Mouse (Mus musculus) thymus, adult 2 months (tissue): ENCODE measurements around the gene Grm4. TPM values are rescaled to one million over a fixed set of nuclear protein-coding genes. Genes with fewer than 3 reads are reported as not detected.

Experiments used
- DNase-seq: peaks from one replicate; pipeline ENCODE4 v3.0.0; 2021
- H3K27ac ChIP-seq: fragments of 200-500 bp; 2 replicates; pipeline ENCODE4 v1.5.1; 2012; ENCODE audit warnings: low read length, control low read depth; ENCODE audit not compliant: control insufficient read depth, insufficient read depth
- H3K27me3 ChIP-seq: fragments of 200-500 bp; 2 replicates; pipeline ENCODE4 v1.6.1; 2012; ENCODE audit warnings: mild to moderate bottlenecking, low read length, moderate library complexity, mixed read lengths; ENCODE audit not compliant: control insufficient read depth, insufficient read depth
- H3K36me3 ChIP-seq: fragments of 200-500 bp; 2 replicates; pipeline ENCODE4 v1.6.1; 2012; ENCODE audit warnings: mild to moderate bottlenecking, low read length, moderate library complexity; ENCODE audit not compliant: control insufficient read depth, insufficient read depth
- H3K4me1 ChIP-seq: fragments of 200-500 bp; replicated peaks from 2 replicates; pipeline ENCODE4 v1.6.1; 2012; ENCODE audit warnings: low read length; ENCODE audit not compliant: control insufficient read depth, insufficient read depth
- H3K4me3 ChIP-seq: fragments of 200-500 bp; 2 replicates; pipeline ENCODE4 v1.5.1; 2012; ENCODE audit warnings: mild to moderate bottlenecking, low read length, control low read depth, moderate library complexity; ENCODE audit not compliant: control insufficient read depth, insufficient read depth
- CTCF ChIP-seq: fragments of 200-500 bp; IDR thresholded peaks from 2 replicates; pipeline ENCODE4 v1.5.1; 2012; ENCODE audit warnings: mild to moderate bottlenecking, control low read depth, low read length, moderate library complexity, borderline replicate concordance; ENCODE audit not compliant: control insufficient read depth, poor library complexity, insufficient read depth; ENCODE audit errors: extremely low read depth
- POLR2A ChIP-seq: fragments of 200-500 bp; IDR thresholded peaks from 2 replicates; pipeline ENCODE4 v1.6.1; 2012; ENCODE audit warnings: mild to moderate bottlenecking, low read length, control low read depth, moderate library complexity; ENCODE audit not compliant: control insufficient read depth, poor library complexity, insufficient read depth; ENCODE audit errors: extremely low read depth
- WGBS: fragments of 180-500 bp; shearing (Covaris S2); methylation state at CpG from one replicate; pipeline ENCODE4 v1.1.7; 2018; 5-methylcytosine and 5-hydroxymethylcytosine counted together
- polyA plus RNA-seq: library from polyadenylated mRNA; depleted of rRNA; stranded (reverse); fragments of >200 nt; gene quantifications from 2 replicates; pipeline ENCODE4 v1.2.3, GENCODE M21; 2012

Grm4 gene
- polyA plus RNA-seq, 1 experiment, result 1.5 TPM

DNA sequence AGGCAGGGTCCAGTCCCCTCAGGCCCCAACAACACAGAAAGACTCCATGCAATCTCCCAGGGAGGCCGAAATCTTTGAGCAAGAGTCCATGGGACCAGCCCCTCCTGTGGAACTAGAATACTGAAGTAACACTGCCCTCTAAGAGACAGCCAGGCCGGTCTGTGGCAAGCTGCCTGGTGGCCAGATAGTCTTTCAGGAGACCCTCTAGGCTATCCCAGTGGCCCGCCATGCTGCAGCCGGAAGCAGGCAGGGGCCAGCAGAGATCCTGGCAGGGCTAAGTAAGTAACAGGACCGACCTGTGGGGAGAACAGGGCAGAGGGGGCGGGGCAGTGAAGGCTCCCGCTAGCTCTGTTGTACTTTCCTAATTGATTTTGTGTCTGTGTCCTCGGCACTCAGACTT lies 27.2 kb downstream of the Grm4 start:
- WGBS, result 92% methylated on average over 8 of the region's 8 CpGs
- Histone ChIP-seq H3K27me3 (no peaks in the 10 kb centered on the region), H3K4me1 (peaks cover 4% of the 10 kb centered on the region; the same call in 1 of the 2 replicates), H3K36me3 (no peaks in the 10 kb centered on the region), H3K27ac (no peak overlapping the region), H3K4me3 (no peak overlapping the region)
- TF ChIP-seq CTCF, result no peak
- TF ChIP-seq POLR2A, result no peak
- no peak for DNase-seq

DNA sequence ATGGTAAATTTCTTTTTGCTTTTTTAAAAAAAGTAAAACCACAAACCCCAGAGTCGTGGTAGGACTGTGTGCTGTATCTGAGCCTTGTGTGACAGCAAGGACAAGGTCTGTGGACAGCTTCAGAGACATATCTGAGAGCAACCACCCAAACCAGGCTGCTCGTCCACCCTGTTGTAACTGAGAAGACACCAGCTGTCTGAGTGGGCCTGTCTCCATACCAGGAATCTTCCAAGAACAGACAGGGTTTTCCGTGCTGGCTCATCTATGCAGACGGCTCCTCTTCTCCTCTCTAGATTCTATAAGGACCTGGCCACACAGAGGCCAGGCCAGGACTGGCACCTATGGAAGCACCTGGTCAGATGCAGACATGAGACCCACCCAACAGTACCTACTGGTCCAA lies 27.8 kb downstream of the Grm4 start:
- no peak for TF ChIP-seq POLR2A
- TF ChIP-seq CTCF, result no peak
- 62% methylated on average over 4 of the region's 4 CpGs for WGBS
- H3K36me3 ChIP-seq, result no peaks in the 10 kb centered on the region
- H3K27me3 ChIP-seq, result no peaks in the 10 kb centered on the region
- H3K4me1 ChIP-seq, result no peaks in the 10 kb centered on the region; the same call in 1 of the 2 replicates
- no peak overlapping the region for H3K4me3 ChIP-seq
- H3K27ac ChIP-seq, result no peak overlapping the region
- DNase-seq, result no peak

DNA sequence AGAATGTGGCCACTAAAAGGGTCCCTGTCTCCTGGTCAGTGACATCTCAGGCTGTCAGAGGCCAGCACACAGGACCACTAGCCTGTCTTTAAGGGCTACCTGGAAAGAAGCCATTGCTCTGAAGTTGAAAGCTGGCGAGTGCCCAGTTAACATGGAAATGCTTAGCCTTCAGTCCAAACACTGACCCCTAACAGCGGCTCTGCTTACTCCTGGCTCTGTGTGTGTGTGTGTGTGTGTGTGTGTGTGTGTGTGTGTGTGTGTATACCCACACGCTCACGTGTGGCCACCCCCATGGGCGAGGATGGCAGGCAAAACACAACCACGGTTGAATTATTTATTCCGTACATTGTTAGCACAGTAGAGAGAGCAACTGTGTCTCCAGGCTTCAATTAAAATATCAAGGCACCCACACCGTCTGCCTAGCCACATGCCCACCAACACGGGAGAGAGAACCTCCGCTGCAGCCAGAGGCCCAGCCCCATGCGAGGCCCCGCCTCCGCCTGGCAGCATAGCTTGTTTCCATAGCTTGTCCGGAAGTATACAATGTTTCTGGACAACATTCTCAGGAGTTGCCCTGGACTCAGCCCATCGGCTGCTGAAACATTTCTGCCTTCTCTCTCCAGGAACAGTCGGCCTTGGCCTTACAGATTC lies 32.9 kb downstream of the Grm4 start:
- TF ChIP-seq CTCF (no peak), POLR2A (no peak)
- H3K36me3 ChIP-seq, result no peaks in the 10 kb centered on the region
- H3K4me1 ChIP-seq, result no peaks in the 10 kb centered on the region
- H3K27ac ChIP-seq, result no peak overlapping the region
- no peak overlapping the region for H3K4me3 ChIP-seq
- no peak for DNase-seq
- WGBS, result 88% methylated on average over 16 of the region's 16 CpGs
- no peaks in the 10 kb centered on the region for H3K27me3 ChIP-seq

DNA sequence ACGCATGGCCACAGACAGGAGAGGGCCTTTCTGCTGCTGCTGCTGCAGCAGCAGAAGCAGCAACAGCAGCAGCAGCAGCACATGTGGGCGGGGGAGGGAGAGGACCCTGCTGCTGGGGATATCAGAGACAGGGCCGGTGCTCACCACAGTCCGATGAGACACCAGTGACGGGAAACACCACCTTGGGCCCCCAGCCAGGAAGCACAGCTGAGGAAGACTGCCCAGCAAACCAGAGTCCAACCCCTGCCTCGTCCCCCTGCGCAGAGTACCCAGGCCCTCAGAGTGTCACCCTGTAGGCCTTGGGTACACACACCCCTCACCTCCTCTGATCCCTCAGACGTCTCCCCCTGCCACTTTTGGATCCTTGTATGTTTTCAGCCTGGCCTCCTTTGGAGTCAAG lies 35.3 kb downstream of the Grm4 start:
- Histone ChIP-seq H3K27me3 (no peaks in the 10 kb centered on the region), H3K4me1 (no peaks in the 10 kb centered on the region), H3K27ac (no peak overlapping the region), H3K4me3 (no peak overlapping the region), H3K36me3 (no peaks in the 10 kb centered on the region)
- TF ChIP-seq CTCF, result no peak
- no peak for TF ChIP-seq POLR2A
- WGBS, result 74% methylated on average over 8 of the region's 8 CpGs
- no peak for DNase-seq

DNA sequence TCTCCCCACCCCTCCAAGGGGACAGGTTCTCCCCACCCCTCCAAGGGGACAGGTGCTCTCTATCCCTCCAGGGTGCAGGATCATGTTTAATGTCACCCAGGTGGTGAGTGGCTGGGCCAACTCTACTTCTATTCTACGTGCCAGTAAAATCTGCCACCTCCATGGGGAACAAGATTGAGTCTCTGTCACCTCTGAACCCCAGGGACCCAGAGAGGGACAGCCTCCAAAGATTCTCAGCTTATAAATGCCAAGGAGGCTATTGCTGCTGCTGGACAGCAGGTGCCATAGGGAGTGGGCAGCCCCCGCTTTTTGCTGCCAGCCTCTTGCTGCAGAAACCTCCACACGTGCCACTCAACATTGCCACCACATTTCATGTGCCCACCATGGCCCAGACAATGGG lies 37.6 kb downstream of the Grm4 start:
- WGBS, result 84% methylated on average over 3 of the region's 3 CpGs

DNA sequence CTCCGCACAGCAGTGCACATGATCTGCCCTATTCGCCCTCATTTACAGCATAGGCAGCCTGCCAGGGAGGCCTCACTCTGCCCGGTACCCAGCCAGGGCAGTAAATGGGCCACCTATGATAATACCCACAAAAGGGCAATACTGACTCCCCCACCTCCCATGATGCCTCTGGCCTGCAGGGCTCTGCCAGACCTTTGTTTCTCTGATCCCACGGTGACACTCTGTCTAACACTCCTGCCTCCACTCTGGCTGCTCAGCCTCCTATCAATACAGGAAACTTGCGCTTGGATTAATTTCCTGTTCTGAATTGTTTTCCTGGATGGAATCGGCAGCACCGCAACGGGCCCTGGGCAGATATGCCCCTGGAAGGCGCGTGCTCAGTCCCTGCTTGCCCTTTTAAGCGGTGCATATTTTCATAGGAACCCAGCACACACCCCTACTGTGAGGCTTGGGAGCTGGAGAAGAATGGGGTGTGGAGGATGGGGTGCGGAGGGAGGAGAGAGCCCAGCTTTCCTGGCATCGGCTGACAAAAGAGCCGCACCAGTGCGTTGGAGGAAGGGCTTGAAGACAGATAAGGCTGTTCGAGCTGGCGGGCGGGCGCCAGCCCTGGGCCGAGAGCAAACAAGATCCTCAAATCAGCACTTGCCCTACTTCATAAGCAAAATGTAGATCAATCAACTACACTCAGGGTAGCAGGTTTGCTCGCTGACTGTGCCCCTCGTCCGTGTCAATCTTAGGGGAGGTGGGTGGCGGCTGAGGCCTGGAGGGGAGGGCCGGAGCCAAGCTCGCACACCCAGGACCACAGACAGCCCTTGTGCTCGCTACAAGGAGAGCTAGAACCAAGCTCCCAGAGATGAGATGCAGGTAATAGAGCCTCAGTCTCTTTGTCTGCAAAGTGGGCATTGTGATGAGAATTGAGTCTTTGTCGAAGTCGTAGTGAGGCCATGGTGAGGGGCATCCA lies 40.8 kb downstream of the Grm4 start:
- Histone ChIP-seq H3K4me3 (no peak overlapping the region), H3K27me3 (no peaks in the 10 kb centered on the region)
- no peak for DNase-seq

More for the DNA sequence above, 37.6 kb downstream of the Grm4 start:
- no peak overlapping the region for H3K4me3 ChIP-seq
- H3K36me3 ChIP-seq, result no peaks in the 10 kb centered on the region
- no peaks in the 10 kb centered on the region for H3K27me3 ChIP-seq
- DNase-seq, result no peak
- TF ChIP-seq POLR2A (no peak), CTCF (no peak)
- H3K4me1 ChIP-seq, result no peaks in the 10 kb centered on the region
- no peak overlapping the region for H3K27ac ChIP-seq

DNA sequence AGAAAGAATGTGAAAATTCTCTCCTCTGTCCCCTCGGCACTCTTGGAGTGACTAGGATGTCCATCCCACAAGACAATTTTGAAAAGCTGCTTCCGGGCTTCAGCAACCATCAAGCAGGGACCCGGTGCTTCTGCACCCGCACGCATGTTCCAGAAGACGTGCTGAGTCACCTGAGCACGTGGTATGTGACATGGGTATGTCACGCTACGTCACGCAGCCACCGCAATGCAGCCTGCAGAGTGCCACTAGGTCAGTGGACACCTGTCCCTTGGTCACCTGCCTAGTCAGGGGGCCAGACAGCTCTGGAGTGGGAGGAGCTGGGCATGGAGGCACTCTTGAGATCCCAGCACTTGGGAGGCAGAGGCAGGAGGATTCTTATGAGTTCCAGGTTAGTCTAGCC lies 45.6 kb downstream of the Grm4 start:
- H3K4me1 ChIP-seq, result no peaks in the 10 kb centered on the region
- H3K36me3 ChIP-seq, result no peaks in the 10 kb centered on the region
- no peak overlapping the region for H3K4me3 ChIP-seq
- TF ChIP-seq POLR2A (no peak), CTCF (no peak)
- DNase-seq, result no peak
- H3K27ac ChIP-seq, result no peak overlapping the region
- WGBS, result 93% methylated on average over 11 of the region's 11 CpGs
- H3K27me3 ChIP-seq, result no peaks in the 10 kb centered on the region

More for the DNA sequence above, 40.8 kb downstream of the Grm4 start:
- H3K36me3 ChIP-seq, result no peaks in the 10 kb centered on the region
- no peak overlapping the region for H3K27ac ChIP-seq
- TF ChIP-seq POLR2A, result no peak
- no peak for TF ChIP-seq CTCF
- no peaks in the 10 kb centered on the region for H3K4me1 ChIP-seq
- 74% methylated on average over 29 of the region's 29 CpGs for WGBS
